Mouse (Mus musculus) heart, adult 2 months (tissue): ENCODE data around the gene Ufc1.

Experiments used
- CTCF ChIP-seq: fragments of 200-600 bp; IDR thresholded peaks from 2 replicates; pipeline ENCODE4 v1.8.1; 2022; ENCODE audit warnings: antibody characterized with exemption, mild to moderate bottlenecking, moderate library complexity
- EP300 ChIP-seq: fragments of 200-500 bp; IDR thresholded peaks from 2 replicates; pipeline ENCODE4 v1.6.1; 2011; ENCODE audit warnings: low read depth, low read length, control low read depth; ENCODE audit not compliant: insufficient read depth
- POLR2A ChIP-seq: fragments of 200-500 bp; IDR thresholded peaks from 2 replicates; pipeline ENCODE4 v1.6.1; 2011; ENCODE audit warnings: mild to moderate bottlenecking, low read depth, low read length, control low read depth; ENCODE audit not compliant: insufficient read depth

DNA sequence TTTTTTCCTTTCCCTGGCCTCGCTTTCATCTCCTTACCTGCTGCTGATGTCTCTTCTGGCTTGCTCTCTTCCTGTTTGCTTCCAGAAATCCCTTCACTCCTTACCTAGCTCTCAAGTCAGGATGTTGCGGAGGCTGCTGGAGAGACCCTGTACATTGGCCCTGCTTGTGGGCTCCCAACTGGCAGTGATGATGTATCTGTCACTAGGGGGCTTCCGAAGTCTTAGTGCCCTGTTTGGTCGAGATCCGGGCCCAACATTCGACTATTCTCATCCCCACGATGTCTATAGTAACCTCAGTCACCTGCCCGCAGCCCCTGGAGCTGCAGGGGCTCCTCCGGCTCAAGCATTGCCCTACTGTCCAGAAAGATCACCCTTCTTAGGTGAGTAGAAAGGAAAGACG is 23.2 kb downstream of the Ufc1 start:
- no peak for TF ChIP-seq CTCF
- no peak for TF ChIP-seq POLR2A
- no peak for TF ChIP-seq EP300
